Mouse (Mus musculus) heart, embryonic 15.5 days (tissue): Measurements from ENCODE around the gene Bbof1. TPM values are rescaled to one million over a fixed set of nuclear protein-coding genes. Genes with fewer than 3 reads are reported as not detected.

ENCODE experiments used
- ATAC-seq: fragments of 200-750 bp; cut with Nextera tagmentation; replicated peaks from 2 replicates; pipeline ENCODE4 v1.8.0; 2017; ENCODE audit warnings: low read depth, moderate TSS enrichment; ENCODE audit not compliant: insufficient number of reproducible peaks, insufficient read depth, low FRiP score
- H3K27ac ChIP-seq: fragments of 300-500 bp; sonication (generic); 2 replicates; pipeline ENCODE4 v1.5.1; 2015; ENCODE audit warnings: mild to moderate bottlenecking, inconsistent platforms
- H3K27me3 ChIP-seq: fragments of 300-500 bp; sonication (generic); 2 replicates; pipeline ENCODE4 v1.6.1; 2015; ENCODE audit warnings: inconsistent platforms
- H3K36me3 ChIP-seq: fragments of 300-500 bp; sonication (generic); 2 replicates; pipeline ENCODE4 v1.6.1; 2015; ENCODE audit warnings: mild to moderate bottlenecking, inconsistent platforms
- H3K4me1 ChIP-seq: fragments of 300-500 bp; sonication (generic); replicated peaks from 2 replicates; pipeline ENCODE4 v1.6.1; 2015; ENCODE audit warnings: inconsistent platforms
- H3K4me2 ChIP-seq: fragments of 300-500 bp; sonication (generic); 2 replicates; pipeline ENCODE4 v1.6.1; 2015; ENCODE audit warnings: inconsistent platforms, mild to moderate bottlenecking, moderate library complexity
- H3K4me3 ChIP-seq: fragments of 300-500 bp; sonication (generic); 2 replicates; pipeline ENCODE4 v1.5.1; 2015; ENCODE audit warnings: mild to moderate bottlenecking, inconsistent platforms
- H3K9ac ChIP-seq: fragments of 300-500 bp; sonication (generic); 2 replicates; pipeline ENCODE4 v1.6.1; 2015; ENCODE audit warnings: mild to moderate bottlenecking, inconsistent platforms
- H3K9me3 ChIP-seq: fragments of 300-500 bp; sonication (generic); replicated peaks from 2 replicates; pipeline ENCODE4 v1.6.1; 2016; ENCODE audit warnings: inconsistent platforms
- WGBS: fragments of 180-500 bp; shearing (Covaris S2); methylation state at CpG from one replicate; pipeline ENCODE4 v1.1.7; 2015; ENCODE audit warnings: mixed read lengths; 5-methylcytosine and 5-hydroxymethylcytosine counted together
- polyA plus RNA-seq: library from polyadenylated mRNA; unstranded; fragments of >200 nt; fragmentation: Nextera tagmentation; extraction: Ambion mirVana; gene quantifications from 2 replicates; pipeline ENCODE4 v1.2.1, GENCODE M21; 2015

Gene Bbof1
- polyA plus RNA-seq, 1 experiment from 2014 or later = 1.5 TPM

- no peaks in the 10 kb centered on the region; the same call in 1 of the 2 replicates for H3K36me3 ChIP-seq
- no peak overlapping the region for H3K4me2 ChIP-seq
- H3K9ac ChIP-seq = no peak overlapping the region
- H3K9me3 ChIP-seq = no peaks in the 10 kb centered on the region
- H3K27ac ChIP-seq = no peak overlapping the region
- H3K27me3 ChIP-seq = no peaks in the 10 kb centered on the region
- no peak for ATAC-seq
- no peak overlapping the region for H3K4me3 ChIP-seq
- no peaks in the 10 kb centered on the region for H3K4me1 ChIP-seq
- WGBS = 85% methylated on average over 7 of the region's 7 CpGs
Measured at GRCm38 (mm10) chr12:84478937-84479336, 70.1 kb downstream of the Bbof1 start.

GRCm38 (mm10) chr12:84481251-84481650 lies 72.4 kb downstream of the Bbof1 start:
- Histone ChIP-seq H3K4me2 (no peak overlapping the region), H3K9me3 (no peaks in the 10 kb centered on the region), H3K4me1 (no peaks in the 10 kb centered on the region), H3K9ac (no peak overlapping the region), H3K36me3 (no peaks in the 10 kb centered on the region), H3K27ac (no peak overlapping the region), H3K27me3 (no peaks in the 10 kb centered on the region), H3K4me3 (no peak overlapping the region)
- ATAC-seq = no peak
- 63% methylated on average over 2 of the region's 2 CpGs for WGBS

GRCm38 (mm10) chr12:84482778-84483585 lies 74.1 kb downstream of the Bbof1 start:
- no peaks in the 10 kb centered on the region for H3K27me3 ChIP-seq
- no peaks in the 10 kb centered on the region for H3K9me3 ChIP-seq
- WGBS = 87% methylated on average over 14 of the region's 14 CpGs
- H3K4me2 ChIP-seq = no peak overlapping the region
- H3K27ac ChIP-seq = no peak overlapping the region
- ATAC-seq = no peak
- peaks cover 5% of the 10 kb centered on the region; the same call in 1 of the 2 replicates for H3K4me1 ChIP-seq
- no peak overlapping the region for H3K9ac ChIP-seq
- H3K36me3 ChIP-seq = no peaks in the 10 kb centered on the region
- H3K4me3 ChIP-seq = no peak overlapping the region

GRCm38 (mm10) chr12:84487324-84488056 lies 78.6 kb downstream of the Bbof1 start:
- Histone ChIP-seq H3K27me3 (no peaks in the 10 kb centered on the region), H3K4me1 (peaks cover 5% of the 10 kb centered on the region; the same call in 1 of the 2 replicates), H3K9me3 (no peaks in the 10 kb centered on the region), H3K4me2 (no peak overlapping the region), H3K27ac (no peak overlapping the region), H3K9ac (no peak overlapping the region), H3K36me3 (no peaks in the 10 kb centered on the region), H3K4me3 (no peak overlapping the region)
- no peak for ATAC-seq
- WGBS = 27% methylated on average over 8 of the region's 8 CpGs

Other genes with a start within 250 kb of the Bbof1 start
- gene Elmsan1, start 190.2 kb upstream of the Bbof1 start, polyA plus RNA-seq = 6.0 and 10.0 TPM in 2 replicates
- 69.3 and 89.7 TPM in 2 replicates for gene Ptgr2, start 123.8 kb upstream of the Bbof1 start, polyA plus RNA-seq
- gene Zfp410, start 92.2 kb upstream of the Bbof1 start, polyA plus RNA-seq = 46.3 and 56.1 TPM in 2 replicates
- 73.7 and 77.7 TPM in 2 replicates for gene Coq6, start 47.4 kb upstream of the Bbof1 start, polyA plus RNA-seq
- gene Fam161b, start 47.2 kb upstream of the Bbof1 start, polyA plus RNA-seq = 7.1 TPM in 2 replicates
- gene Entpd5, start within 50 bp of the Bbof1 start, polyA plus RNA-seq = 30.3 and 32.2 TPM in 2 replicates
- 19.7 and 22.2 TPM in 2 replicates for gene Rnf113a2, start 8.1 kb downstream of the Bbof1 start, polyA plus RNA-seq
- gene Aldh6a1, start 41.9 kb downstream of the Bbof1 start, polyA plus RNA-seq = 55.5 and 58.9 TPM in 2 replicates
- gene Lin52, start 42.4 kb downstream of the Bbof1 start, polyA plus RNA-seq = 13.3 and 15.1 TPM in 2 replicates
- gene Vsx2, start 160.7 kb downstream of the Bbof1 start, polyA plus RNA-seq = not detected in 2 replicates
- gene Abcd4, start 208.3 kb downstream of the Bbof1 start, polyA plus RNA-seq = 9.3 and 13.6 TPM in 2 replicates
- 0.33 TPM in 1 of 2 replicates, not detected in the other for gene Vrtn, start 231.9 kb downstream of the Bbof1 start, polyA plus RNA-seq